Mouse (Mus musculus): Measurements from ENCODE around the gene Gm49486.

Gm49486 gene

DNA sequence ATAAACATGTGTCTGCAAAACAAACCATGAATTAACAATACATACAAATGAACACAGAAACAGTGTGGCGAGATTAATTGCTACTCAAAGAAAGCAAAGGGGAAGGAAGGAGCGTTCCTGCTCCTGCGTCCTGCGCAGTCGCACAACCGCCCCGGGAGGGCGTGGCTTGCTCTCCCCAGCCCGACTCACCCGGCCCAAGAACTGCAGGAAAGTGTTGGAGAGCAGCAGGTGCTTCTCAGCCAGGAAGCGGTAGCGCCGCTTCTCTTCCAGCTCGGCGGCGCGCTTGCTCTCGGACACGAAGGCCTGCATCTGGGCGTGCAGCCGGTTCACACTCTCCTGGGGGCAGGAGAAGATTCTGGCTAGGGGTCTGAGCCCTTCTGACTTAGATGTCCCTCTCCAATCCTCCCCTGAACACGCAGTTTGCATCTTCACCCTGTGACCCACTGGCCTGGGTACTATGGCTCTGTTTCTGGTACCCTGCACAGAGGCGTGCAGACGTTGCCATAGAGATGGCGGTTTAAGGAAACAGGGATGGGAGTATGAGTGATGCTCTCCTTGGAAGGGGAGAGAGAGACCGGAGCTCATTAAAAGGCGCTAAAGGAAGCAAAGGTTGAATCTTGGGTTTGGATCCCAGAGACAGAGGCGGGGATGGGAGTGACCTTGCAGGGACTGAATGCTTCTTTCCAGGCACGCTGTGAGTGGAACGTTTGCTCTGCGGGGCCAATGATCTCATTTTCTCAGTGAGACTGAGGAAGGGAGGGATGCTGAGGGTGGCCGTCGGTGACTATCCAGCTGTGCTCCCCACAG is 41.3 kb downstream of the Gm49486 start:
- DNase-seq (ENCODE audit: low spot score in 2 of 2): peak; percentile 57 to 68

- DNase-seq (ENCODE audit: low spot score in 2 of 2): no peak
These were observed 42.0 kb downstream of the Gm49486 start for GRCm38 (mm10) chr15:79271124-79271746.

DNA sequence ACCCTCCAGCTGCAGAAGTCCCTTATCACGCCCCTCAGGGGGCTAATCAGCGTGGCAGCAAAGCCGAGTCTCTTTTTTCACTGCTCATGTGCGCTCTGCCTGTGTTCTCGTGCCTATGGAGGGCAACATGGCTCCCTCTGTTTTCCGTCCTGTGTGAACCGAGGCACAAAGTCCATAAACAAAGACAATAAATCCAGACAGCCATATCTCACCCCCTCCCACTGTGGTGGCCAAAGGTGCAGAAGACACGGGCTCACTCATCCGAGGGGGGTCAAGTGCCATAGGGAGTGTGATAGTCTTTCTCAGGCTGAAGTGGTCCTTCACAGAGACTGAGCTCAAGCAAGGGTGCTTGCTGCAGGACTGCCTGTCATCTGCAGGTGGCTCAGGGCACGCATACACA is 43.8 kb downstream of the Gm49486 start:
- no peak for DNase-seq (ENCODE audit: low spot score in 2 of 2)

GRCm38 (mm10) chr15:79277728-79278127 is 48.5 kb downstream of the Gm49486 start:
- DNase-seq (ENCODE audit: low spot score in 2 of 2): no peak

DNA sequence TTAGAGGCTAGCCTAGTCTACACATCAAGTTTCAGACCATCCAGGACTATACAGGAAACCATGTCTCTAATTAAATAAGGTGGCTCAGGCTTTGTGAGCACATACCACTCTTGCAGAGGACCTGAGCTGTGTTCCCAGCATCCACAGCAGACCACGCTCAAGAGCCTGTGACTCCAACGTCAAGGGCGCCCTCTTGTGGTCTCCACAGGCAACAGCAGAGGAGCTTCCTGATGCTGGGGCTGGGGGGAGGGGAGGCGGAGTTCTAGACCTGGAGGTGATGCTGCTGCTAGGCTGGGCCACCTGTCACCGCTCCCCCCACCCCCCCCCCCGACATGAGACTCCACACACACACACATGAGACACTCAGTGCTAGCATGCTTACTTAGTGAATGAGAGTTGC is 51.0 kb downstream of the Gm49486 start:
- no peak for DNase-seq (ENCODE audit: low spot score in 2 of 2)

DNA sequence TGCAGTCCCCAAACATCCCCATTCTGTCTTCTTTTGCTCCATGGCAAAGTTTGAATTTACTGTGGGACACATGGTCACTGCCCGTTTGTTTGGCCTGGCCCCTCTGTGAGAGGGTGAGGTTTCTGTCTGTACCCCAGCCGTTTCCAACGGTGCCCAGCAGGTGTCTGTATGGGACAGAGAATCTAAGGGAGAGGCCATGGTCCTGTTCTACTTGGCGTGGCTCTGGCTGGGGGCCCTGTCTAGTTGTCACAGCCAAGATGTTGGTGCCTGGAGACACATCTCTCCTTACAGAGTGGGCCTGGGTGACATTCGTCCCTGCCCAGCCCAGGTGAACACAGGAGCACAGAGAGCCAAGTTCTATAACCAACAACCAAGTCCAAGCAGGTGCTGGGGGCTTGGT is 51.7 kb downstream of the Gm49486 start:
- DNase-seq (ENCODE audit: low spot score in 2 of 2): no peak

GRCm38 (mm10) chr15:79281389-79281788 is 52.2 kb downstream of the Gm49486 start:
- no peak for DNase-seq (ENCODE audit: low spot score in 2 of 2)

GRCm38 (mm10) chr15:79282434-79282833 is 53.2 kb downstream of the Gm49486 start:
- no peak for DNase-seq (ENCODE audit: low spot score in 2 of 2)

- no peak for DNase-seq (ENCODE audit: low spot score in 2 of 2)
These were observed 54.2 kb downstream of the Gm49486 start for GRCm38 (mm10) chr15:79283371-79283770.

- no peak for DNase-seq (ENCODE audit: low spot score in 2 of 2)
These were observed 56.2 kb downstream of the Gm49486 start, which contains the start of gene Baiap2l2 for GRCm38 (mm10) chr15:79285399-79285798. Gene Baiap2l2, minus strand, starts transcription at chr15:79285537.

DNA sequence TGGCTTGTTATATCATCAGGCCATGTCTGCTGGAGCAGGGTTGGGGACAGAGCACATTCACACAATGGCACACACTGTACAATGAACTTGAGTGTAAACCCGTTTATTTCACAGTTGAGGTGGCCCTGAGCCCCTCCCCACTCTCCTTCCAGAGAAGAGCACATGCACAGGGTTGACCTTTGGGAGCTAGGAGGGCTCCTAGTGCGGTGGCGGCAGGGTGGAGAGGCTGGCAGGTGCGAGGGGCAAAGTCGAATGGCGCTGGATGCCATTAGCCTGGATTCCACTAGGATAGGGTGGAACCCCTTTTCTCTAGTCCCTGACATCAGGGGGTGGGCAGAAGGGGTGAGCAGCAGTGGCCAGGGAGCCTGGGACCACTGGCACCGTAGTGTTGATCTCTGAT is 57.0 kb downstream of the Gm49486 start:
- no peak for DNase-seq (ENCODE audit: low spot score in 2 of 2)

- no peak for DNase-seq (ENCODE audit: low spot score in 2 of 2)
These were observed 57.9 kb downstream of the Gm49486 start for GRCm38 (mm10) chr15:79287091-79287490.

- DNase-seq (ENCODE audit: low spot score in 2 of 2): no peak
These were observed 59.2 kb downstream of the Gm49486 start for GRCm38 (mm10) chr15:79288387-79288786.

- DNase-seq (ENCODE audit: low spot score in 2 of 2): no peak
These were observed 60.2 kb downstream of the Gm49486 start for GRCm38 (mm10) chr15:79289441-79289840.

DNA sequence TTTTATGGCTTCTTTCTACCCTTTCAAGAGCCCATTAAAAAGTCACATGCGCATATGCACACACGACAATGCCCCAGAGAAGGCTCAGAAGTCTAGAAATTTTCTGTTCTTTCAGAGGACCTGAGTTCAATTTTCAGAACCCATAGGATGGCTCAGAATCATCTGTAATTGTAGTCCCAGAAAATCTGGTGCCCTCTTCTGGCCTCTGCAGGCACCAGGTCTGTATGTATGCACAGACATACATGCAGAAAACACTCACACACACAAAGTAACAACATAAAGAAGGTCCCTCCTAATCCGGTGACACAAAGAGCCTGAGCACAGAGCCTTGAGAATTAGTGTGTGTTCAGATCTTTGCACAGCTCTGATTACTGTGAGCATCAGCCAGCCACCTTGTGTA is 61.1 kb downstream of the Gm49486 start:
- no peak for DNase-seq (ENCODE audit: low spot score in 2 of 2)

- DNase-seq (ENCODE audit: low spot score in 2 of 2): no peak
These were observed 63.6 kb downstream of the Gm49486 start for GRCm38 (mm10) chr15:79292779-79293178.

- peak; percentile 41 to 76 for DNase-seq (ENCODE audit: low spot score in 2 of 2)
These were observed 69.4 kb downstream of the Gm49486 start for GRCm38 (mm10) chr15:79298553-79298952.

GRCm38 (mm10) chr15:79299563-79300155 is 70.5 kb downstream of the Gm49486 start:
- peak in 1 of 2 experiments; percentile 67 for DNase-seq (ENCODE audit: low spot score in 2 of 2)

- DNase-seq (ENCODE audit: low spot score in 2 of 2): no peak
These were observed 74.5 kb downstream of the Gm49486 start for GRCm38 (mm10) chr15:79303725-79304124.

DNA sequence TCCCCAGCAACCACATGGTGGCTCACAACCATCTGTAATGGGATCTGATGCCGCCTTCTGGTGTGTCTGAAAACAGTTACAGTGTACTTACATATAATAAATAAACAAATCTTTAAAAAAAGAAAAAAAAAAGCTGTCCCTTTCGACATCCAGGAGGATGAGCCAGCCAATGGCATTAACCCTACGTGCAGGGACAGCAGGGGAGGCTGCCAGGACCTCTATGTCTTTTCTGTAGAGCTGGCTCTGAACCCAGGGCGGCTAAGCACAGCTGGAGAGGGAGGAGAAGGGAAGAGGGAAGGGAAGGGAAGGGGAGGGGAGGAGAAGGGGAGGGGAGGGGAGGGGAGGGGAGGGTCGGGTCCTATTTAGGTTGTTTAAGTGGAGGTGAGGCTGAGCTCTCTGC is 75.6 kb downstream of the Gm49486 start:
- DNase-seq (ENCODE audit: low spot score in 2 of 2): no peak

DNA sequence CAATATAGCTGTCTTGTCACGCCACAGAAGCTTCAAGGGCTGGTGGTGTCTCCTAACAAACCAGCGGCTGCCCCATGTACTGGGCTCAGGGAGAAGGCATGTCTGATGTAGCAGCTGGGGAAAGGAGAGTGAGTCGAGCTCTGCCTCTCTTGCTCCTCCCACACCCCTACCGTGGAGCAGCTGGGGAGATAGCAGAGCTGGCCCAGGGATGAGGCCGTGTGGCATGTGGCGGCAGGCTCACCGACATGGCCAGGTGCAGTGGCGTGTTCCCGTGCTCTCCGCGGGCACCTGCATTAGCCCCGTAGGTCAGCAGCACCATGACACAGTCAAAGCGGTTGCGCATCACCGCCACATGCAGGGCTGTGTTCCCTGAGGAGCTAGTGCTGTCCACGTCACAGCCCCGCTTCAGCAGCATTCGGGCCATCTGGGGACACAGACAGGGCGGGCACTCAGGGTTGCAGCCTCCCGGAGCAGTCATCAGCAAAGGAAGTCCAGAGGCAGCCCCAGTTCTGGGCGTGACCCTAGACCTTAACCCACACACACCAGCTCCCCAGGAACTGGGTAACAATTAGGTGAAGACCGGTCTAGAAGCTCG is 76.9 kb downstream of the Gm49486 start:
- DNase-seq (ENCODE audit: low spot score in 2 of 2): no peak
